Mouse (Mus musculus) CD4-positive, CD25-positive, alpha-beta regulatory T cell, adult 9 weeks (primary cell): ENCODE results near the gene Rcc1l. TPM values are rescaled to one million over a fixed set of nuclear protein-coding genes. Genes with fewer than 3 reads are reported as not detected.

Experiments used
- polyA plus RNA-seq: library from polyadenylated mRNA; unstranded; fragments of 100-300 nt; shearing (Covaris generic); gene quantifications from one replicate; pipeline ENCODE4 v1.2.1, GENCODE M21; 2017

Rcc1l gene
- 2.1 TPM for polyA plus RNA-seq

GRCm38 (mm10) chr5:134176169-134176881 is at the start of gene Rcc1l:
TSS of gene Rcc1l (minus strand) at chr5:134176774.

GRCm38 (mm10) chr5:134183880-134184808 is 7.6 kb upstream of the Rcc1l start, which contains the start of gene Gtf2ird2:
TSS of gene Gtf2ird2 (plus strand) at chr5:134184019.

GRCm38 (mm10) chr5:134099496-134100211 is 76.9 kb downstream of the Rcc1l start, which contains the start of gene Castor2:
TSS of gene Castor2 (plus strand) at chr5:134099711.

Other genes with a start within 250 kb of the Rcc1l start
- gene Castor2, start 77.1 kb downstream of the Rcc1l start, polyA plus RNA-seq = 10.4 TPM
- gene Gtf2ird2, start 7.2 kb upstream of the Rcc1l start, polyA plus RNA-seq = 5.6 TPM
- gene Ncf1, start 52.9 kb upstream of the Rcc1l start, polyA plus RNA-seq = 6.9 TPM
- gene Gtf2i, start 138.0 kb upstream of the Rcc1l start, polyA plus RNA-seq = 144 TPM